Mouse (Mus musculus) liver, adult 2 months (tissue): Measurements from ENCODE around the gene Gm1043.

Source experiments
- CTCF ChIP-seq: fragments of 200-500 bp; IDR thresholded peaks from 2 replicates; pipeline ENCODE4 v1.5.1; 2011; ENCODE audit warnings: low read depth, low read length, control low read depth
- POLR2A ChIP-seq: fragments of 200-500 bp; IDR thresholded peaks from 2 replicates; pipeline ENCODE4 v1.6.1; 2011; ENCODE audit warnings: low read length, control low read depth; ENCODE audit not compliant: insufficient read depth; ENCODE audit errors: extremely low read depth

DNA sequence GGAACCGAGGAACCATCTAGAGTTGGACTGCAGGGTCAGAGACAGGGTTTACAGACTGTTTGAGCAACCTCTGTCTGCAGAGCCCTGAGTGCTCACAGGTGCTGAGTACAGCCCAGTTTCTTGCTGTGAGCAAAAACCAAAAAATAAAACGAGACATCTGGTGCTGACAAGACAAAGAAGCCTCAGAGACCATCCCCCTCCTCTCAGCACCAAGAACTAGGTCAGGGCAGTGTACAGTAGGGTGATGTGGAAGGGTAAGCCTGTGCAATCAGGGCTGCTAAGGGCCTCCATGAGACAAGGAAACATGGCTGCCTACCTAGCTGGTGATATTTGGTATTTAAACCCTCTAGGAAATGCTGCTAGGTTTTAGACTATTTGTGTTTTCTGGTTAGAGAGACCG, 166.4 kb downstream of the Gm1043 start:
- TF ChIP-seq POLR2A, result no peak
- TF ChIP-seq CTCF, result no peak
